Mouse (Mus musculus): ENCODE results near the gene Inpp5d. TPM values are rescaled to one million over a fixed set of nuclear protein-coding genes. Genes with fewer than 3 reads are reported as not detected.

Gene Inpp5d
- polyA plus RNA-seq, 1 experiment: 36.0 TPM

GRCm38 (mm10) chr1:87721382-87721781, 101.3 kb downstream of the Inpp5d start:
- TF ChIP-seq CTCF (IDR thresholded peaks at IDR 0.05; ENCODE audit: extremely low read depth, insufficient read length, insufficient replicate concordance, low read depth, low read length) (peak; percentile 22; the same call in 1 of the 2 replicates), POLR2A (IDR thresholded peaks at IDR 0.05; ENCODE audit: low read depth, low read length) (no peak)
- Histone ChIP-seq H3K4me1 (ENCODE audit: control insufficient read depth, insufficient read depth, insufficient read length, low read length) (peaks cover 4% of the 10 kb centered on the region; the same call in 1 of the 2 replicates), H3K36me3 (ENCODE audit: control insufficient read depth, insufficient read depth, low read length) (0 out of 2 replicates have a peak, but pooled peaks cover 1% of the 10 kb centered on the region), H3K27ac (ENCODE audit: insufficient read depth, low read depth, low read length) (no peak overlapping the region), H3K4me3 (ENCODE audit: low read depth, low read length) (no peak overlapping the region), H3K27me3 (ENCODE audit: control insufficient read depth, insufficient read depth, low read length) (no peaks in the 10 kb centered on the region)
- WGBS: 25% methylated on average over 8 of the region's 8 CpGs

GRCm38 (mm10) chr1:87722081-87722480, 102.0 kb downstream of the Inpp5d start:
- WGBS: 25% methylated on average over 2 of the region's 2 CpGs
- Histone ChIP-seq H3K27ac (ENCODE audit: insufficient read depth, low read depth, low read length) (no peak overlapping the region), H3K27me3 (ENCODE audit: control insufficient read depth, insufficient read depth, low read length) (no peaks in the 10 kb centered on the region), H3K4me1 (ENCODE audit: control insufficient read depth, insufficient read depth, insufficient read length, low read length) (peaks cover 4% of the 10 kb centered on the region; the same call in 1 of the 2 replicates), H3K4me3 (ENCODE audit: low read depth, low read length) (no peak overlapping the region), H3K36me3 (ENCODE audit: control insufficient read depth, insufficient read depth, low read length) (0 out of 2 replicates have a peak, but pooled peaks cover 1% of the 10 kb centered on the region)
- TF ChIP-seq CTCF (IDR thresholded peaks at IDR 0.05; ENCODE audit: extremely low read depth, insufficient read length, insufficient replicate concordance, low read depth, low read length) (no peak), POLR2A (IDR thresholded peaks at IDR 0.05; ENCODE audit: low read depth, low read length) (no peak)

DNA sequence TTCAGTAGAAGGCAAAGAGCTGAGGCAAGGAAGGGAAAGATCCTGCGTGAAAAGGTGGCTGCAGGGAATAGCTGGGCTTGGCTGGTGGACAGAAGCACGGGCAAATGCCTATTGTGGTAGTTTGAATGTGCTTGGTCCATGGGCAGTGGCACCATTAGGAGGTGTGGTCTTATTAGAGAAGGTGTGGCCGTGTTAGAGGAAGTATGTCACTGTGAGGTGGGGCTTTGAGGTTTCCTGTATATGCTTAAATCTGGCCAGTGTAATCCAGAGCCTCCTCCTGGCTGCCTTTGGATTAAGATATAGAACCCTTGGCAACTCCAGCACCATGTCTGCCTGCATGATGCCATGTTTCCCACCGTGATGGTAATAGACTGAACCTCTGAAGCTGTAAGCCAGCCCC, 103.2 kb downstream of the Inpp5d start:
- Histone ChIP-seq H3K27ac (ENCODE audit: insufficient read depth, low read depth, low read length) (no peak overlapping the region), H3K4me3 (ENCODE audit: low read depth, low read length) (no peak overlapping the region), H3K4me1 (ENCODE audit: control insufficient read depth, insufficient read depth, insufficient read length, low read length) (peaks cover 4% of the 10 kb centered on the region; the same call in 1 of the 2 replicates), H3K36me3 (ENCODE audit: control insufficient read depth, insufficient read depth, low read length) (0 out of 2 replicates have a peak, but pooled peaks cover 1% of the 10 kb centered on the region), H3K27me3 (ENCODE audit: control insufficient read depth, insufficient read depth, low read length) (no peaks in the 10 kb centered on the region)
- TF ChIP-seq POLR2A (IDR thresholded peaks at IDR 0.05; ENCODE audit: low read depth, low read length): no peak
- 51% methylated on average over 4 of the region's 4 CpGs for WGBS

DNA sequence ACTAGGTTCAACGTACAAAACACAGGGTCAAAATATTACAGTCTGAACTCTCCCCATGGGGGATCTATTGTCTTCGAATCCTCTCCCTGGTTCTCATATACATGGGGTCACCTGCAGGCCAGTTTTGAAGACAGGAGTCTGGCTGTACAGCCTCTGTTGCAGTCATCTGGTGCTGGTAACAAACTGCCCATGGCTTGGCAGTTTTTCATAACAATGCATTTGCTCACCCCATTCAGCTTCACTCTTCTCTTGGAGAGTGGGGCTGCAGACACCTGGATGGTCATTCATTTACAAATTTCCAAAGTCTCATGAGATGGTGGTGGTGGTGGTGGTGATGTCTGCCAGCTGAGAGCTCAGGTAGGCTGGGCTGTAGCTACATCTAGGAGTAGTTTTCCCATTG, 109.0 kb downstream of the Inpp5d start:
- no peaks in the 10 kb centered on the region for H3K4me1 ChIP-seq (ENCODE audit: control insufficient read depth, insufficient read depth, insufficient read length, low read length)
- H3K27ac ChIP-seq (ENCODE audit: insufficient read depth, low read depth, low read length): no peak overlapping the region
- no peaks in the 10 kb centered on the region for H3K27me3 ChIP-seq (ENCODE audit: control insufficient read depth, insufficient read depth, low read length)
- no peaks in the 10 kb centered on the region for H3K36me3 ChIP-seq (ENCODE audit: control insufficient read depth, insufficient read depth, low read length)
- no peak overlapping the region for H3K4me3 ChIP-seq (ENCODE audit: low read depth, low read length)
- 70% methylated on average over 2 of the region's 2 CpGs for WGBS
- TF ChIP-seq POLR2A (IDR thresholded peaks at IDR 0.05; ENCODE audit: low read depth, low read length) (no peak), CTCF (IDR thresholded peaks at IDR 0.05; ENCODE audit: extremely low read depth, insufficient read length, insufficient replicate concordance, low read depth, low read length) (no peak)

DNA sequence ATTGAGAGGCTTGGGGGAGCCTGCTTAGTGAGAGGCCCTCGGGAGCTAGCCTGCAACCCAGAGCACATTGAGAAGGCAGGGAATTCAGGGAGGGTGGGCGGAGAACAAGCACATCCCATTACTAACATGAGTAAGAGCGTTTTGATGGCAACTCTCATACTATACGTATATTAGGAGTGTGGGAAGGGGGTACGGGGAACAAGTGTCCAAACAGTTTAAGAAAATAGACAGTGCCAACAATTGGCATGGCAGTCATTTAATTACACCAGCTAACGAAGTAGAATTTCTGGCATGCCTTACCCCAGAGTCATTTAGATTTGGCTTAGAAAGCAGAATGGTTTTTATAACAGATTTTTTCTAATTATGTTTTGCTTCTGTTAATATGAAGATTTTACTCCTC, 109.7 kb downstream of the Inpp5d start:
- H3K27ac ChIP-seq (ENCODE audit: insufficient read depth, low read depth, low read length): no peak overlapping the region
- WGBS: 81% methylated on average over 6 of the region's 6 CpGs
- no peaks in the 10 kb centered on the region for H3K36me3 ChIP-seq (ENCODE audit: control insufficient read depth, insufficient read depth, low read length)
- no peak overlapping the region for H3K4me3 ChIP-seq (ENCODE audit: low read depth, low read length)
- no peaks in the 10 kb centered on the region for H3K4me1 ChIP-seq (ENCODE audit: control insufficient read depth, insufficient read depth, insufficient read length, low read length)
- TF ChIP-seq POLR2A (IDR thresholded peaks at IDR 0.05; ENCODE audit: low read depth, low read length): no peak
- no peak for TF ChIP-seq CTCF (IDR thresholded peaks at IDR 0.05; ENCODE audit: extremely low read depth, insufficient read length, insufficient replicate concordance, low read depth, low read length)
- no peaks in the 10 kb centered on the region for H3K27me3 ChIP-seq (ENCODE audit: control insufficient read depth, insufficient read depth, low read length)

DNA sequence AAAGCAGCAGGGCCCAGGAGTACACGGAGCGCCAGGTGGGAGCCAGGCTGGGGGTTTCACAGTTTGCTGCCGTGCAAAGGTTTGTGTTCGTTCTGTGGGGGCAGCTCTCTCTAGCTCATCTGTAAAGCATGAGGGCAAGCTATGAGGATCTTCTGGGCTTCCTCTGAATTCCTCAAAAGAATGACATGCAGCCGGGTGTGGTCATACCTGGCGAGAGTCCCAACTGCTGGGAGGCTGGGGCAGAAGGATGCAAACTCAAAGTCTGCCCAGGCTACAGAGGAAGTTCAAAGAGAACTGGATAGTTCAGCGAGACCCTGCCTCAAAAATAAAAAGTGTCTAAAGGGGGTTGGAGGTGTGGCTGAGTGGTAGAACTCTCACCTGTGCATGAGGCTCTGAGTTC, 110.2 kb downstream of the Inpp5d start:
- Histone ChIP-seq H3K4me3 (ENCODE audit: low read depth, low read length) (no peak overlapping the region), H3K27me3 (ENCODE audit: control insufficient read depth, insufficient read depth, low read length) (no peaks in the 10 kb centered on the region), H3K4me1 (ENCODE audit: control insufficient read depth, insufficient read depth, insufficient read length, low read length) (no peaks in the 10 kb centered on the region), H3K27ac (ENCODE audit: insufficient read depth, low read depth, low read length) (no peak overlapping the region), H3K36me3 (ENCODE audit: control insufficient read depth, insufficient read depth, low read length) (no peaks in the 10 kb centered on the region)
- 57% methylated on average over 7 of the region's 7 CpGs for WGBS
- TF ChIP-seq CTCF (IDR thresholded peaks at IDR 0.05; ENCODE audit: extremely low read depth, insufficient read length, insufficient replicate concordance, low read depth, low read length): no peak
- TF ChIP-seq POLR2A (IDR thresholded peaks at IDR 0.05; ENCODE audit: low read depth, low read length): no peak

- 84% methylated on average over 5 of the region's 5 CpGs for WGBS
- TF ChIP-seq CTCF (IDR thresholded peaks at IDR 0.05; ENCODE audit: extremely low read depth, insufficient read length, insufficient replicate concordance, low read depth, low read length): no peak
- TF ChIP-seq POLR2A (IDR thresholded peaks at IDR 0.05; ENCODE audit: low read depth, low read length): no peak
- Histone ChIP-seq H3K4me1 (ENCODE audit: control insufficient read depth, insufficient read depth, insufficient read length, low read length) (peaks cover 4% of the 10 kb centered on the region; the same call in 1 of the 2 replicates), H3K36me3 (ENCODE audit: control insufficient read depth, insufficient read depth, low read length) (no peaks in the 10 kb centered on the region), H3K27ac (ENCODE audit: insufficient read depth, low read depth, low read length) (no peak overlapping the region), H3K27me3 (ENCODE audit: control insufficient read depth, insufficient read depth, low read length) (no peaks in the 10 kb centered on the region), H3K4me3 (ENCODE audit: low read depth, low read length) (no peak overlapping the region)
Observed at GRCm38 (mm10) chr1:87733212-87733611, 113.1 kb downstream of the Inpp5d start.
